Mouse (Mus musculus) retina, adult 2 months (tissue): Measurements from ENCODE around the gene Sorbs1.
A peak's percentile ranks its signal among the peaks of the same experiment; 100 is the strongest.

Experiments
- DNase-seq: peaks from one replicate; pipeline ENCODE4 v3.0.0-alpha.2; 2012; ENCODE audit warnings: low read depth, low spot score

The Sorbs1 gene

GRCm38 (mm10) chr19:40376566-40377281 is 136.9 kb downstream of the Sorbs1 start:
- no peak for DNase-seq

GRCm38 (mm10) chr19:40374720-40375119 is 138.9 kb downstream of the Sorbs1 start:
- DNase-seq, result no peak

GRCm38 (mm10) chr19:40372679-40373078 is 140.9 kb downstream of the Sorbs1 start:
- no peak for DNase-seq

GRCm38 (mm10) chr19:40371866-40372265 is 141.7 kb downstream of the Sorbs1 start:
- no peak for DNase-seq

GRCm38 (mm10) chr19:40369852-40370811 is 143.4 kb downstream of the Sorbs1 start:
- peak; percentile 33 for DNase-seq

GRCm38 (mm10) chr19:40368517-40368916 is 145.1 kb downstream of the Sorbs1 start:
- DNase-seq, result no peak

- DNase-seq, result no peak
Measured at GRCm38 (mm10) chr19:40366163-40366941, 147.2 kb downstream of the Sorbs1 start.

- no peak for DNase-seq
Measured at GRCm38 (mm10) chr19:40365137-40365536, 148.4 kb downstream of the Sorbs1 start.

GRCm38 (mm10) chr19:40363447-40363846 is 150.1 kb downstream of the Sorbs1 start:
- no peak for DNase-seq

- DNase-seq, result no peak
Measured at GRCm38 (mm10) chr19:40362203-40362865, 151.2 kb downstream of the Sorbs1 start.

- DNase-seq, result no peak
Measured at GRCm38 (mm10) chr19:40359712-40360394, 153.7 kb downstream of the Sorbs1 start.

- DNase-seq, result no peak
Measured at GRCm38 (mm10) chr19:40356536-40357522, 156.8 kb downstream of the Sorbs1 start.

- no peak for DNase-seq
Measured at GRCm38 (mm10) chr19:40355075-40355474, 158.5 kb downstream of the Sorbs1 start.

GRCm38 (mm10) chr19:40352006-40352405 is 161.6 kb downstream of the Sorbs1 start:
- no peak for DNase-seq

- DNase-seq, result no peak
Measured at GRCm38 (mm10) chr19:40350835-40351234, 162.7 kb downstream of the Sorbs1 start.

- DNase-seq, result no peak
Measured at GRCm38 (mm10) chr19:40349713-40350671, 163.6 kb downstream of the Sorbs1 start.

GRCm38 (mm10) chr19:40349281-40349680 is 164.3 kb downstream of the Sorbs1 start:
- DNase-seq, result no peak

GRCm38 (mm10) chr19:40348652-40349051 is 164.9 kb downstream of the Sorbs1 start:
- no peak for DNase-seq
